Mouse (Mus musculus) heart, embryonic 16.5 days (tissue): ENCODE measurements around the gene Xlr5a. TPM values are rescaled to one million over a fixed set of nuclear protein-coding genes. Genes with fewer than 3 reads are reported as not detected.
"Not testable (repeated sequence)": the region's sequence is repeated elsewhere in the genome, so short reads cannot be mapped to it uniquely, and the experiment has no call there.

Source experiments
- ATAC-seq: fragments of 200-750 bp; cut with Nextera tagmentation; replicated peaks from 2 replicates; pipeline ENCODE4 v1.8.0; 2017; ENCODE audit warnings: moderate number of reproducible peaks; ENCODE audit not compliant: insufficient read depth, low FRiP score; ENCODE audit errors: extremely low read depth
- H3K27ac ChIP-seq: fragments of 300-500 bp; sonication (generic); 2 replicates; pipeline ENCODE4 v1.5.1; 2014; ENCODE audit warnings: mild to moderate bottlenecking, low read length, control low read depth, moderate library complexity
- H3K27me3 ChIP-seq: fragments of 300-500 bp; sonication (generic); 2 replicates; pipeline ENCODE4 v1.6.1; 2014; ENCODE audit warnings: low read length, mixed read lengths; ENCODE audit not compliant: control insufficient read depth, insufficient read depth
- H3K36me3 ChIP-seq: fragments of 300-500 bp; sonication (generic); 2 replicates; pipeline ENCODE4 v1.6.1; 2014; ENCODE audit not compliant: control insufficient read depth, insufficient read depth
- H3K4me1 ChIP-seq: fragments of 300-500 bp; sonication (generic); 2 replicates; pipeline ENCODE4 v1.6.1; 2014; ENCODE audit warnings: low read length, mixed read lengths; ENCODE audit not compliant: control insufficient read depth, insufficient read depth
- H3K4me2 ChIP-seq: fragments of 300-500 bp; sonication (generic); 2 replicates; pipeline ENCODE4 v1.6.1; 2014; ENCODE audit warnings: low read depth, mild to moderate bottlenecking, control low read depth, low read length
- H3K4me3 ChIP-seq: fragments of 300-500 bp; sonication (generic); 2 replicates; pipeline ENCODE4 v1.5.1; 2014; ENCODE audit warnings: mild to moderate bottlenecking, control low read depth, low read length
- H3K9ac ChIP-seq: fragments of 300-500 bp; sonication (generic); 2 replicates; pipeline ENCODE4 v1.6.1; 2014; ENCODE audit warnings: low read length, control low read depth
- H3K9me3 ChIP-seq: fragments of 300-500 bp; sonication (generic); replicated peaks from 2 replicates; pipeline ENCODE4 v1.6.1; 2016; ENCODE audit warnings: low read length; ENCODE audit not compliant: control insufficient read depth
- WGBS: fragments of 180-500 bp; shearing (Covaris S2); extraction: QIAGEN DNeasy Blood & Tissue Kit; methylation state at CpG from one replicate; pipeline ENCODE4 v1.1.7; 2014; 5-methylcytosine and 5-hydroxymethylcytosine counted together
- polyA plus RNA-seq: library from polyadenylated mRNA; unstranded; fragments of >200 nt; fragmentation: Nextera tagmentation; extraction: Ambion mirVana; gene quantifications from 2 replicates; pipeline ENCODE4 v1.2.1, GENCODE M21; 2015

Xlr5a gene
- not detected in 2 replicates for polyA plus RNA-seq

DNA sequence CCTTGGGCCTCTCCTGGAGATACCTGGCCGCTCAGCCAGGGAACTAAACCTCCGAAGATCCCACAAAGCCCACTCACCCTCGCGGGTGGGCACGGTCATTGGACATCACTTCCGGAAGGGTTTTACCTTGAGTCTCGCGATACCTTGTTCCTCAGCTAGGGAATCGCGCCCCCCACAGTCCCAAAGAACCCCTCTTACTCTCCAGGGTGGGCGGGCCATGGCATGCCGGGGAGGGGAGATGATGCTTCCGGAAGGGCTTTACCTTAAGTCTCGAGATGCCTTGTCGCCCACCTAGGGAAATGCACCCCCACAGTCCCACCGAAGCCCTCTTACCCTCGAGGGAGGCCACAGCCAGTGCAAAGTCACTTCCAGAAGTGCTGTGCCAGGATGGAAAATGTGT, at the start of gene Xlr5a, which contains the start of gene Xlr5c:
Xlr5a (minus strand) TSS at position 101 of the 400 bp plus-strand sequence.
Xlr5c (minus strand) TSS at position 101 of the 400 bp plus-strand sequence.
- H3K27me3 ChIP-seq, H3K4me2 ChIP-seq, H3K9me3 ChIP-seq, H3K9ac ChIP-seq, H3K4me3 ChIP-seq, H3K27ac ChIP-seq, H3K36me3 ChIP-seq, H3K4me1 ChIP-seq, ATAC-seq: not testable (repeated sequence)
- 87% methylated on average over 12 of the region's 17 CpGs for WGBS

DNA sequence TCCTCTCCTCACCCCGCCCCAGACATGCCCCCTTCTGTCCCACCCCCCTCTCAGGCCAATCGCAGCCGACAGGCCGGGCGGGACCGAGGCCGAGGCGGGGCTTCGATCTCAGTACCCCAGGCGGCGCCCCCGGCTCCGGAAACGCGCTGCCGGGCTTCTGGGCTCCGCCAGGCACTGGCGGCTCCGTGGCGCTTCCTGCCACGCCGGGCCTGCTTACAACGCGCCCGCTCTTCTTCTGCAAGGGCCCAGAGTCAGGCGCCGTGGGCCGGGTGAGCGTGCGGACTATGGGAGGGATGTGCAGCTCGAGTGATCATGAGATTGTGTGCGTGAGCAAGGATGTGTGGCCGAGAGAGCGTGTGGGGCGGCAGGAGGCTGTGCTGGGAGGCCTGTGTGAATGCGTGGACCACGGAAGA, 49.7 kb upstream of the Xlr5a start, which contains the start of gene Zfp275:
Zfp275 (plus strand) TSS at position 139 of the 413 bp plus-strand sequence.
- Histone ChIP-seq H3K4me1 (peaks cover 6% of the 10 kb centered on the region; the same call in 1 of the 2 replicates), H3K9me3 (no peaks in the 10 kb centered on the region), H3K4me2 (peak within 1 kb of the TSS; percentile 64), H3K36me3 (no peaks in the 10 kb centered on the region), H3K9ac (peak within 1 kb of the TSS; percentile 68), H3K27ac (peak within 1 kb of the TSS; percentile 77), H3K27me3 (no peaks in the 10 kb centered on the region), H3K4me3 (peak within 1 kb of the TSS; percentile 56)
- ATAC-seq, result peak; percentile 95
- WGBS, result 19% methylated on average over 37 of the region's 37 CpGs

DNA sequence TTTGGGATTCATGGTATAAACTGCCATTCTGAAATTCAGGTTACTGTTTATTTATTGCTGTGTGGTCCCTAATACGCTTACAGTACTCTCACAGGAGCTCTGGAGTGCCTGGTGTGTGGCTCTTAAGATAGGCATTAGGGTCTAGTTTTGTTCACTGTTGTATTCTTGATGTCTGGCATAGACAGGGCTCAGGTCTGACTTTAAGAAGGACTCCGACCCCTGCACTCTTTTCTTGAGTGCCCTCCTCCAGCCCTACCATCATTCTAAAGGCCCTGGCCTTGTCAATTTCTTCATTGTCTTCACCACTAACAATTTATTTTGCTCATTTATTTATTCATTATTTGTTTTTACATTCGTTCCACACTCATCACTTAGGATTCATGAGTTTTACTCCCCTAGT, 49.3 kb upstream of the Xlr5a start:
- ATAC-seq, result no peak
- Histone ChIP-seq H3K27me3 (no peaks in the 10 kb centered on the region), H3K4me2 (peak overlapping the region; percentile 64), H3K9ac (no peak overlapping the region), H3K9me3 (no peaks in the 10 kb centered on the region), H3K36me3 (no peaks in the 10 kb centered on the region), H3K4me1 (peaks cover 6% of the 10 kb centered on the region; the same call in 1 of the 2 replicates), H3K27ac (no peak overlapping the region), H3K4me3 (peak overlapping the region; percentile 56)
- WGBS, result 42% methylated on average over 3 of the region's 3 CpGs

DNA sequence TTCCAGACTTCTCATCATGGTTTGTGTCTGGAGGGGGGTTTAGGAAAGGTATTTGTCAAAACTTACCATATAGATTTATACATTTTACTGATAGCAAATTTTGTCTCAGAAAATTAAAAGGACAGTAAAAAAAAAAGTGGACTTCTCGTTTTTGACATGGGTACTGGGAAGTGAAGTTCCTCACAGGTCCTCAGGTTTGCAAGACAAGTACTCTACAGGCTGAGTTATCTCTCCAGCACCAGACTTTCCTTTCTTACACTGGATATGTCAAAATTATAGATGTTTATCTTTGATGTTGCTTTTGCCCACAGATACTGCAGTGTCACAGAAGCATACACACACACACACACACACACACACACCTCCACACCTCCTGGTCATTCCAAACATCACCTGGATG, 48.7 kb upstream of the Xlr5a start:
- ATAC-seq, result no peak
- no peak overlapping the region for H3K4me3 ChIP-seq
- H3K4me1 ChIP-seq, result peaks cover 6% of the 10 kb centered on the region; the same call in 1 of the 2 replicates
- no peak overlapping the region for H3K27ac ChIP-seq
- 38% methylated on average over 1 of the region's 1 CpGs for WGBS
- no peaks in the 10 kb centered on the region for H3K9me3 ChIP-seq
- H3K9ac ChIP-seq, result no peak overlapping the region
- H3K4me2 ChIP-seq, result no peak overlapping the region
- no peaks in the 10 kb centered on the region for H3K27me3 ChIP-seq
- no peaks in the 10 kb centered on the region for H3K36me3 ChIP-seq

DNA sequence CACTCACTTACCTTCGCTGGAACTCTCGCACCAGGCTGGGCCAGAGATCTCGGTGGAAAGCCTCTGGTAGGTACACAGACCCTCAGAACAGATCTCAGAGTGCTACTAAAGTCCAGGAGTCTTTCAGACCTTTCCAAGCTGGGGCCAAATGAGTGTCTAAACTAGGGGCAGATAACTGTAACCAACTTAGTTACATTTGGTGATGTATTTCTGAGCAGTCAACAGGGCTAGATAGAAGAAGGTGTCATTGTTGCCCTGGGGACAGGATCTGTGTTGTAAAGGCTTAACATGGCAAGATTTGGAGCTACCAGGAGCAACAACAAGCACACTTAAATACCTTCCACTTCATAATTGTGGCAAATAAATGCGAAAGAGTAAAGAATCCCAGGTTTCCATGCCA, 44.0 kb upstream of the Xlr5a start, which contains the start of gene Gm45015:
Gm45015 (minus strand) TSS at position 101 of the 400 bp plus-strand sequence.
- Histone ChIP-seq H3K4me3 (no peak within 1 kb of the TSS), H3K9ac (no peak within 1 kb of the TSS), H3K27ac (no peak within 1 kb of the TSS), H3K9me3 (no peaks in the 10 kb centered on the region), H3K4me1 (no peaks in the 10 kb centered on the region), H3K4me2 (no peak within 1 kb of the TSS), H3K27me3 (0 out of 2 replicates have a peak, but pooled peaks cover 2% of the 10 kb centered on the region), H3K36me3 (no peaks in the 10 kb centered on the region)
- no peak for ATAC-seq
- WGBS, result 87% methylated on average over 4 of the region's 4 CpGs

- no peaks in the 10 kb centered on the region for H3K36me3 ChIP-seq
- H3K27ac ChIP-seq, result no peak overlapping the region
- 0 out of 2 replicates have a peak, but pooled peaks cover 2% of the 10 kb centered on the region for H3K27me3 ChIP-seq
- ATAC-seq, result no peak
- H3K4me1 ChIP-seq, result no peaks in the 10 kb centered on the region
- no peak overlapping the region for H3K4me3 ChIP-seq
- H3K9me3 ChIP-seq, result no peaks in the 10 kb centered on the region
- no peak overlapping the region for H3K9ac ChIP-seq
- no peak overlapping the region for H3K4me2 ChIP-seq
Measured at GRCm38 (mm10) chrX:73333548-73333947, 40.8 kb upstream of the Xlr5a start.

- no peak overlapping the region for H3K27ac ChIP-seq
- ATAC-seq, result no peak
- H3K27me3 ChIP-seq, result no peaks in the 10 kb centered on the region
- H3K36me3 ChIP-seq, result no peaks in the 10 kb centered on the region
- no peaks in the 10 kb centered on the region for H3K4me1 ChIP-seq
- no peaks in the 10 kb centered on the region for H3K9me3 ChIP-seq
- no peak overlapping the region for H3K9ac ChIP-seq
- 70% methylated on average over 2 of the region's 2 CpGs for WGBS
- H3K4me3 ChIP-seq, result no peak overlapping the region
- no peak overlapping the region for H3K4me2 ChIP-seq
Measured at GRCm38 (mm10) chrX:73327215-73327614, 34.4 kb upstream of the Xlr5a start.

- no peaks in the 10 kb centered on the region for H3K4me1 ChIP-seq
- H3K27me3 ChIP-seq, result 0 out of 2 replicates have a peak, but pooled peaks cover 2% of the 10 kb centered on the region
- H3K27ac ChIP-seq, result no peak overlapping the region
- ATAC-seq, result no peak
- no peaks in the 10 kb centered on the region for H3K9me3 ChIP-seq
- H3K36me3 ChIP-seq, result no peaks in the 10 kb centered on the region
- H3K4me3 ChIP-seq, result no peak overlapping the region
- WGBS, result 59% methylated on average over 3 of the region's 3 CpGs
- no peak overlapping the region for H3K9ac ChIP-seq
- H3K4me2 ChIP-seq, result no peak overlapping the region
Measured at GRCm38 (mm10) chrX:73321029-73321428, 28.3 kb upstream of the Xlr5a start.

DNA sequence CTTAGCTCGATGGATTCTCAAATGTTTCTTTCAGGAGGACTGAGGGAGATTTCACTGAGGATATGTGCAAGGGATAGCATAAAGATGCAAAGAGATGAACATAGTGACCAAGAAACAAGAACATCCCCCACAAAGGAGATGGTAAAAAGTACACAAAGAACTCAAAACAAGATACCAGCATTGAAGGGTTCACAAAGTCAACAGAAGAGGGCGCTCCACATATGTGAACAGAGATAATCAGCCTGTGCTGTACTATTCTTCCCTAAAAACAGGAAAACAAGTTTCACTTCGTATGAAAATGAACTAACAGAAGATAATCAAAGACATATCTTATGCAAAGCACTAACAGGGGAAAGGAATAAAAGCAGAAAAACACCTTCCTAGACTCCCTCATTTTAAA, 19.7 kb upstream of the Xlr5a start:
- 23% methylated on average over 3 of the region's 3 CpGs for WGBS
- no peak for ATAC-seq
- no peaks in the 10 kb centered on the region for H3K9me3 ChIP-seq
- H3K4me2 ChIP-seq, result no peak overlapping the region
- H3K9ac ChIP-seq, result no peak overlapping the region
- H3K27ac ChIP-seq, result no peak overlapping the region
- no peaks in the 10 kb centered on the region for H3K4me1 ChIP-seq
- H3K27me3 ChIP-seq, result no peaks in the 10 kb centered on the region
- no peak overlapping the region for H3K4me3 ChIP-seq
- H3K36me3 ChIP-seq, result no peaks in the 10 kb centered on the region
